17 mouse cellular contexts compared by ENCODE assay signal in genomic region chr13:74140793-74141192, GRCm38 (mm10). TPM values are rescaled to one million over a fixed set of nuclear protein-coding genes. Genes with fewer than 3 reads are reported as not detected.
"Had no signal": no experiment of that assay in that cellular context is flagged by ENCODE, and none has a peak within 500 bp of the region (broad histone marks: within the 10 kb centered on the region; RNA-seq: fewer than 3 reads in every experiment).

No protein-coding gene starts in this region.

- DNase-seq: layer of hippocampus, postnatal 36 days; liver, embryonic 13.5 days; lung, adult 2 months; lung, postnatal 14 days; lung, postnatal 4 days; midbrain, embryonic 14.5 days; thymus, adult 2 months; thymus, postnatal 14 days; thymus, postnatal 4 days had no signal

- H3K4me3 ChIP-seq: hindbrain, embryonic 15.5 days; liver, embryonic 13.5 days had no signal

- H3K9ac ChIP-seq: hindbrain, embryonic 15.5 days; liver, embryonic 13.5 days had no signal

- H3K4me2 ChIP-seq: hindbrain, embryonic 15.5 days; liver, embryonic 13.5 days; midbrain, embryonic 11.5 days had no signal

- H3K27me3 ChIP-seq: hindbrain, embryonic 15.5 days; liver, embryonic 13.5 days had no signal

- H3K4me1 ChIP-seq: hindbrain, embryonic 15.5 days; liver, embryonic 13.5 days had no signal

- H3K36me3 ChIP-seq: hindbrain, embryonic 15.5 days; liver, embryonic 13.5 days had no signal

- H3K9me3 ChIP-seq: hindbrain, embryonic 15.5 days; liver, embryonic 13.5 days had no signal

- H3K27ac ChIP-seq: hindbrain, embryonic 15.5 days; liver, embryonic 13.5 days; stomach, postnatal 0 days had no signal

RNA-seq across cellular contexts. Expression of gene Slc9a3, which starts 19.5 kb away (rescaled TPM):
- total RNA-seq: megakaryocyte progenitor cell, adult 5-6 weeks; megakaryocyte-erythroid progenitor cell, adult 5-6 weeks had no signal
- polyA plus RNA-seq: liver, embryonic 13.5 days; lung, embryonic 16.5 days; neural tube, embryonic 11.5 days; stomach, embryonic 14.5 days had no signal
